Mouse (Mus musculus) G1E (cell line): ENCODE data around the gene Pla1a.

Source experiments
- CTCF ChIP-seq: IDR thresholded peaks from 2 replicates; pipeline ENCODE4 v1.5.1; 2012; ENCODE audit warnings: low read depth, low read length, inconsistent platforms, mixed read lengths
- TAL1 ChIP-seq: conservative IDR thresholded peaks from 2 replicates; pipeline ENCODE4 v1.6.1; 2012; ENCODE audit warnings: low read depth, low read length, inconsistent platforms, mixed read lengths

DNA sequence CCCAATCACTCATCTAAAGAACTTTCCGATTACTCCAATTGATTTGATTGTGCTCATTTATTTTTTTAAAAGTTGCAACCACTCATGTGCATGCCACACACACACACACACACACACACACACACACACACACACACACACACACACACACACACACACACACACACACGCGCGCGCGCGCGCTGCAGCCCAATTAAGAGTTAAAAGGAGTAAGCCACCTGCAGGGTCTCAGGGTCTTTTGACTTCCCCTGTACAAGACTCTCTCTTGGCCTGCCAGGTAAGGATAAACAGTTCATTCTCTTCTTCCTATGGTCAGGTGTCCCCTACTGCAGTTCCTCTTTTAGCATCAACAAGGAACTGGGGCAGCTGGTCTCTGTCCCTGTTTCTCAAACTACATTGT lies 24.5 kb downstream of the Pla1a start:
- no peak for TF ChIP-seq CTCF
- no peak for TF ChIP-seq TAL1
